Mouse (Mus musculus): Measurements from ENCODE around the gene A530032D15Rik.
"Not testable (repeated sequence)": the region's sequence is repeated elsewhere in the genome, so short reads cannot be mapped to it uniquely, and the experiment has no call there.

The A530032D15Rik gene

DNA sequence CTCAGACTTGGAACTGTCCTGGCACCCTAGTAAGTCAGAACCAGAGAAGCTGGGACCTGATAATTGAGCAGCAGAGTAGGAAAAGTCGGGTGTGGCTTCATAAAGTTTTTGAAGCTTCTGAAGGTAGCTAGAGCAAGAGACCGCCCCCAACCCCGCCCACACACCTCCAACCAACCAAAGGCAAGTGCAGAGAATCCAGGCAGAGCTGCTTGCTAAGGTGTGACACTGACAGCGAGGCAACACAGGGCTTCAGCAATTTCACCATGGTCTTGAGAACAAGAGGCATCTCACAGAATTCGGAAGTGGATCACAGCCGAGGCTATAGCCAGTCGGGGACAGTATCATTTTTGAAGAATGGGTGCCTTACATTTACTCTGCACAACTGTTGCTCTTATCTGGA, at the start of gene A530032D15Rik:
A530032D15Rik (minus strand) TSS at position 101 of the 400 bp plus-strand sequence.
- DNase-seq: not testable (repeated sequence)

GRCm38 (mm10) chr1:85155151-85155550, 45.5 kb upstream of the A530032D15Rik start:
- DNase-seq: not testable (repeated sequence)

DNA sequence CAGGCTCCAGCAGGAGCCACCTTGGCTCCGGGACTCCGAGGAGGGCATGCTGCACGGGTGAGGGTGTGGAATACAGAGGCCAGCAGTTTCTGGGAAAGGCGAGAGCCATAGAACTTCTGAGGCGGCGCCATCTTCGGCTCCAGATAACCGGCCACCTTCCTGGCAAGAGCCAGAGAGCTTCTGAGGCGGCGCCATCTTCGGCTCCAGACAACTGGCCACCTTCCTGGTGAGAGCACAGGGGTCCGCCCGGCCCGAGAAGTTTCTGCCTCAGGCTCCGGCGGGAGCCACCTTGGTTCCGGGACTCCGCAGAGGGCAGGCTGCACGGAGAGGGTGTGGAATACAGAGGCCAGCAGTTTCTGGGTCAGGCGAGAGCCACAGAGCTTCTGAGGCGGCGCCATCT, 24.0 kb upstream of the A530032D15Rik start:
- not testable (repeated sequence) for DNase-seq

DNA sequence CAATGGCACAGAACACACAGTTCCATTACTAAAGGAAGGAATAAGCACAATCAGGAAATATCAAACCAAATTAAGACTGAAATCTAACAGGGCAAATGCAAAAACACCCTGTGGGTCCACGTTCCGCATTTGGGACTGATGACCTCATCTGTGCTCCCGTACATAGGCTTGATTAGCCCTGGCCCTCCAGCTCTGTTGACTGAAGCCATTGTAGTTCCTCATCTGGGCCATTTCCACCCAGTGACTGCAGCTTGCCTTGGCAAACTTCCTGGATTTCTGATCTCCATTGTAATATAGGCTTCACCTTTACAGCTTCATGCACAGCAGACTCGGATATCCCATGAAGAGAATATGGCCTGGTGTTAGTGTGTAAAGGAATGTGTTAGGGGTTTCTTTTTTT, 12.2 kb upstream of the A530032D15Rik start:
- DNase-seq: not testable (repeated sequence)

GRCm38 (mm10) chr1:85118341-85118740, 8.7 kb upstream of the A530032D15Rik start:
- DNase-seq: not testable (repeated sequence)

- DNase-seq: not testable (repeated sequence)
Observed at GRCm38 (mm10) chr1:85117537-85117936, 7.9 kb upstream of the A530032D15Rik start.

GRCm38 (mm10) chr1:85114666-85115402, 5.2 kb upstream of the A530032D15Rik start:
- peak; percentile 24 to 38 for DNase-seq

- DNase-seq: not testable (repeated sequence)
Observed at GRCm38 (mm10) chr1:85114078-85114477, 4.4 kb upstream of the A530032D15Rik start.

DNA sequence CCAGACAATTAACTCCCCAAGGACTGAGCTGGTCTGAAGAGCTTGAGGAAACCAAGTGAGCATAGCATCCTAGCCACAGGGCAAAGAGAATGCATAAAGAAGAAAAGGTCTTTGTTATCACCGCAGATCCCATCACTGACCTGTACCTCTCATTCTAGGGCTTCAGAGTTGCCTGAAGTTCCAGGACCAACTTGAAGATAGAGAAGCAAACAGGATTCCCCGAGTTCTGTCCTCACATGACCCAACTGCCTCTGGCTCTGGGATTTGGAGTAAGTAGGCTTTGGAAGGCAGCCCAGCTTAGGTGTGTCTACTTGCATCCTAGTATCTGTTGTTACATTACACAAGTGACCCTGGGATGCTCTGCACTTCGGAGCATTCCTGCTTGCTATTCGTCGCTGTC, 3.2 kb upstream of the A530032D15Rik start:
- not testable (repeated sequence) for DNase-seq

- not testable (repeated sequence) for DNase-seq
Observed at GRCm38 (mm10) chr1:85112266-85112665, 2.6 kb upstream of the A530032D15Rik start.

DNA sequence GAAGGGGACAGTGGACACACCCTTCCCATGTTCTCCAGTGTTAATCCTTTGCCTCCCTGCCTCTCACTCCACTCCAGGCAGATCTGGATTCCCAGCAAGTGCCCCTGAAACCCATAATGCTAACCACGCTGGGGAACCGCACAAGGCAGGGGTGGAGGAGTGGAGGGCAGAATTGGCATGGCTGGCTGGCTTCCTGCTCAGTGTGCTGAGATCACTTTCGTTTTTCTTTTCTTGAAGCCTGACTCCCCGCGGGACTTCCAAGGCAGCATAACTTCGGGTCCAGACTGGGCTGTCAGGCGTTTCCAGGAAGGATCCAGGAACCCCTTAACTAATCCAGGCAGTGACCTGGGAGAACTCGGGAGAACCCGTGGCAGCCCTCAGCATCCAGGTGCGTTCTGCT, 1.9 kb upstream of the A530032D15Rik start:
- DNase-seq: not testable (repeated sequence)

DNA sequence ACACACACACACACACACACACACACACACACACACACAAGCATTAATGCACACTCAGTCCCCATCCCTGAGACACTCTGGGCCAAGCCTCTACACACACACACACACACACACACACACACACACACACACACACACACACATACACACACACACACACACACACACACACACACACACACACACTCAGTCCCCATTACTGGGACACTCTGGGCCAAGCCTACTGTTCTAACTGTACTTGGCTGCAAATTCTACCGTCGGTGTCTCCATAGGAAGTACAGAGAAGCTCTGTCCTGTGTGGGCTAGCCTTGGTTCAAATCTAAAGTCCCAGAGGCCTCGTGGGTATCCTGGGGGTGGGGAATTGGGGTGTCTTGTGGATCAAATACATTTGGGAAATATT, 1.2 kb upstream of the A530032D15Rik start:
- not testable (repeated sequence) for DNase-seq

GRCm38 (mm10) chr1:85106013-85106412, 3.6 kb downstream of the A530032D15Rik start:
- DNase-seq: not testable (repeated sequence)

DNA sequence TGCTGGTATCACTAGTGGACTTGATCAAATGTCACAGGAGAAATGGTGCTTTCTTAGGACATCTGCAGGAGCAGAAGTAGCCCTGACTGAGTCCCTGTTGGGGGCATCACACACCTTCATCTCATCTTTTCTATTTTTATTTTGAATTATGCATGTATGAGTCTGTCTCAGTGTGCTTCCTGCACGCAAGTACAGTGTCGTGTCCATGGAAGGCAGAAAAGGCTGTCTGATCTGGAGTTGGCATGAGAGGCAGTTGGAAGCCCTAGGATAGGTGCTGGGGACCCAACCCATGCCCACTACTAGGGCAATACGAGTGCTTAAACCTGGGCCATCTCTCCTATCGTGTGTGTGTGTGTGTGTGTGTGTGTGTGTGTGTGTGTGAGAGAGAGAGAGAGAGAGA, 4.3 kb downstream of the A530032D15Rik start:
- DNase-seq: not testable (repeated sequence)

GRCm38 (mm10) chr1:85101754-85102153, 7.9 kb downstream of the A530032D15Rik start:
- not testable (repeated sequence) for DNase-seq

DNA sequence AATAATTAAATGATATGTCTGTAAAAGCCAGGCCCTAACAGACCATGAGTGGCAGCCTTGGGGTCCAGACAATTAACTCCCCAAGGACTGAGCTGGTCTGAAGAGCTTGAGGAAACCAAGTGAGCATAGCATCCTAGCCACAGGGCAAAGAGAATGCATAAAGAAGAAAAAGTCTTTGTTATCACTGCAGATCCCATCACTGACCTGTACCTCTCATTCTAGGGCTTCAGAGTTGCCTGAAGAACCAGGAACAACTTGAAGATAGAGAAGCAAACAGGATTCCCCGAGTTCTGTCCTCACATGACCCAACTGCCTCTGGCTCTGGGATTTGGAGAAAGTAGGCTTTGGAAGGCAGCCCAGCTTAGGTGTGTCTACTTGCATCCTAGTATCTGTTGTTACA, 9.8 kb downstream of the A530032D15Rik start, which contains the start of gene Gm10553:
Gm10553 (plus strand) TSS at position 301 of the 400 bp plus-strand sequence.
- not testable (repeated sequence) for DNase-seq

- not testable (repeated sequence) for DNase-seq
Observed at GRCm38 (mm10) chr1:85099081-85099480, 10.6 kb downstream of the A530032D15Rik start.

- DNase-seq: not testable (repeated sequence)
Observed at GRCm38 (mm10) chr1:85093011-85093572, 16.6 kb downstream of the A530032D15Rik start.

DNA sequence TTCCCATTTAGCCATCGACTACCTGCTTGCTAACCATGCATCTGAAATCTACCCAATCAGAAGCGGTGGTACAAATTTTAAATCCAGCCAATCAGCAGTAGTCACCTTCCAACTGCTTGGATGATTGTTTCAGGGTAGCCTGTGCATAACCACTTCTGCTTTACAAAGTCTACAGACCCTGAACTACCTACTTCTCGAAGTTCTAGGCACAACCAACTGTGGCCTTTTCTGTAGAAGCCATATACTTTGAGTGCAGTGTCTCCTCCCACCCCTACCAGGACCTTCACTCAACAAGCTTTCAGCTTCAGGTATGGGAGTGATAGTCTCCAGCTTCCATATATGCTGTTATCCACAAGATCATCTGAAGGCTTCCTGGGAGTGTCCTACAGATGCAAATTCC, 17.5 kb downstream of the A530032D15Rik start:
- not testable (repeated sequence) for DNase-seq

DNA sequence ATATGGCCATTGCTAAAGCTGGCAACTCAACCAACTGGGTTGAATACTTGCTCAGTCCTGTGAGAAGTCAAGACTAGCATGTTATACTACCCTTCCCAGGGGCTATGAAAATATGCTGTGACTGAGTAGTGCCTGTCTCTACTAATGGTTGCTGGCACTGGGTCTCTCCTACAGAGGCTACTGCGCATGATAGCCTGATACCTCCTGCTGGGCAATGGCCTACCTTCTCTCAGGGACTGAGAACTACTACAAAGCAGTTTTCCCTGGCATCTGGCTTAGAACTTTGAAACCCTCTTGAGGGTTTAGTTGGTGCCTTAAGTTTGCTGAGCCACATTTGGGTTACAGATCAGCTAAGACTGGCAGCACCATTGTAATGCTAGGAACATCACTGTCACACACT, 23.4 kb downstream of the A530032D15Rik start:
- DNase-seq: not testable (repeated sequence)

DNA sequence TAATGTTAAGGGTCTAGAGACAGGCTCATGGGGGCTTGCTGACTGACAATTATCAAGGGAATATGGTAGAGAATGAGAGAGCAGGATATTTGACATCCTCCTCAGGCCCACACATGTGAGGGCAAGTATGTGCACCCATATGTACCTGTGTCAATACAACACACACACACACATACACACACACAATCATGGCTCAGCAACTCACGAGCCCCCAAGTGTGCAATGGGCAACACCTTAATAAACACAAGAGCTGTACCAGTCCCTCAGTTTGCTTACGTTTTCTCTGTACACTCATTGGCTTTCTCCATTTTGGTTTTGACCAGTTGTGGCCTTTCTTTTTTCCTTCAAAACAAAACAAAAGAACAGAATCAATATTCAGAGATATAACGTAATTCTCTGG, 24.9 kb downstream of the A530032D15Rik start:
- DNase-seq: not testable (repeated sequence)

- not testable (repeated sequence) for DNase-seq
Observed at GRCm38 (mm10) chr1:85073099-85073498, 36.6 kb downstream of the A530032D15Rik start.

GRCm38 (mm10) chr1:85071690-85072089, 38.0 kb downstream of the A530032D15Rik start:
- not testable (repeated sequence) for DNase-seq

- DNase-seq: not testable (repeated sequence)
Observed at GRCm38 (mm10) chr1:85035801-85036200, 73.9 kb downstream of the A530032D15Rik start.
